Mouse (Mus musculus): ENCODE data around the gene Gm45753. TPM values are rescaled to one million over a fixed set of nuclear protein-coding genes. Genes with fewer than 3 reads are reported as not detected.

Gene Gm45753
- total and polyA plus RNA-seq, 2 experiments from 2014 or later: 0.13 TPM; not detected in 1

GRCm38 (mm10) chr8:45281630-45282029 is 26.6 kb downstream of the Gm45753 start:
- DNase-seq (no peak), ATAC-seq (no peak)
- H3K36me3 ChIP-seq (ENCODE audit: insufficient read depth): no peaks in the 10 kb centered on the region
- H3K9me3 ChIP-seq (ENCODE audit: low read length): no peaks in the 10 kb centered on the region
- H3K9ac ChIP-seq: no peak overlapping the region
- no peaks in the 10 kb centered on the region for H3K27me3 ChIP-seq (ENCODE audit: insufficient read depth, low read length)
- H3K4me2 ChIP-seq (ENCODE audit: low read depth): no peak overlapping the region
- 77% methylated on average over 8 of the region's 8 CpGs for WGBS
- H3K4me1 ChIP-seq (ENCODE audit: insufficient read depth): no peaks in the 10 kb centered on the region
- TF ChIP-seq CTCF (IDR thresholded peaks at IDR 0.05; ENCODE audit: low read depth): no peak
- no peak overlapping the region for H3K27ac ChIP-seq (ENCODE audit: low read depth, low read length)
- H3K4me3 ChIP-seq (ENCODE audit: low read depth, low read length): no peak overlapping the region

- no peak for ATAC-seq
- H3K4me1 ChIP-seq (ENCODE audit: insufficient read depth): no peaks in the 10 kb centered on the region
- no peak overlapping the region for H3K4me2 ChIP-seq (ENCODE audit: low read depth)
- no peak overlapping the region for H3K9ac ChIP-seq
- no peaks in the 10 kb centered on the region for H3K36me3 ChIP-seq (ENCODE audit: insufficient read depth)
- no peaks in the 10 kb centered on the region for H3K9me3 ChIP-seq (ENCODE audit: low read length)
- no peak overlapping the region for H3K27ac ChIP-seq (ENCODE audit: low read depth, low read length)
- no peak for DNase-seq
- 86% methylated on average over 3 of the region's 3 CpGs for WGBS
- H3K4me3 ChIP-seq (ENCODE audit: low read depth, low read length): no peak overlapping the region
- no peak for TF ChIP-seq CTCF (IDR thresholded peaks at IDR 0.05; ENCODE audit: low read depth)
- H3K27me3 ChIP-seq (ENCODE audit: insufficient read depth, low read length): no peaks in the 10 kb centered on the region
Measured at GRCm38 (mm10) chr8:45277453-45277852, 30.8 kb downstream of the Gm45753 start.

- no peak for TF ChIP-seq CTCF (IDR thresholded peaks at IDR 0.05; ENCODE audit: low read depth)
- peak; percentile 83 for ATAC-seq
- Histone ChIP-seq H3K4me1 (ENCODE audit: insufficient read depth) (no peaks in the 10 kb centered on the region), H3K27me3 (ENCODE audit: insufficient read depth, low read length) (no peaks in the 10 kb centered on the region), H3K27ac (ENCODE audit: low read depth, low read length) (no peak overlapping the region), H3K4me3 (ENCODE audit: low read depth, low read length) (no peak overlapping the region), H3K9me3 (ENCODE audit: low read length) (no peaks in the 10 kb centered on the region), H3K9ac (no peak overlapping the region), H3K36me3 (ENCODE audit: insufficient read depth) (no peaks in the 10 kb centered on the region), H3K4me2 (ENCODE audit: low read depth) (no peak overlapping the region)
- WGBS: 72% methylated on average over 4 of the region's 4 CpGs
- DNase-seq: peak; percentile 24
Measured at GRCm38 (mm10) chr8:45274317-45274716, 33.9 kb downstream of the Gm45753 start.

GRCm38 (mm10) chr8:45269056-45269455 is 39.2 kb downstream of the Gm45753 start:
- Histone ChIP-seq H3K9me3 (ENCODE audit: low read length) (no peaks in the 10 kb centered on the region), H3K27ac (ENCODE audit: low read depth, low read length) (no peak overlapping the region), H3K4me1 (ENCODE audit: insufficient read depth) (no peaks in the 10 kb centered on the region), H3K9ac (no peak overlapping the region), H3K36me3 (ENCODE audit: insufficient read depth) (no peaks in the 10 kb centered on the region), H3K4me2 (ENCODE audit: low read depth) (no peak overlapping the region), H3K4me3 (ENCODE audit: low read depth, low read length) (no peak overlapping the region), H3K27me3 (ENCODE audit: insufficient read depth, low read length) (no peaks in the 10 kb centered on the region)
- DNase-seq: no peak
- ATAC-seq: no peak
- TF ChIP-seq CTCF (IDR thresholded peaks at IDR 0.05; ENCODE audit: low read depth): no peak

- H3K27me3 ChIP-seq (ENCODE audit: insufficient read depth, low read length): no peaks in the 10 kb centered on the region
- H3K27ac ChIP-seq (ENCODE audit: low read depth, low read length): no peak overlapping the region
- no peaks in the 10 kb centered on the region for H3K36me3 ChIP-seq (ENCODE audit: insufficient read depth)
- H3K9ac ChIP-seq: no peak overlapping the region
- no peaks in the 10 kb centered on the region for H3K9me3 ChIP-seq (ENCODE audit: low read length)
- no peak overlapping the region for H3K4me2 ChIP-seq (ENCODE audit: low read depth)
- H3K4me1 ChIP-seq (ENCODE audit: insufficient read depth): no peaks in the 10 kb centered on the region
- ATAC-seq (no peak), DNase-seq (no peak)
- no peak overlapping the region for H3K4me3 ChIP-seq (ENCODE audit: low read depth, low read length)
- no peak for TF ChIP-seq CTCF (IDR thresholded peaks at IDR 0.05; ENCODE audit: low read depth)
Measured at GRCm38 (mm10) chr8:45268485-45268884, 39.8 kb downstream of the Gm45753 start.

- Histone ChIP-seq H3K4me3 (ENCODE audit: low read depth, low read length) (no peak overlapping the region), H3K4me1 (ENCODE audit: insufficient read depth) (no peaks in the 10 kb centered on the region), H3K27me3 (ENCODE audit: insufficient read depth, low read length) (no peaks in the 10 kb centered on the region), H3K36me3 (ENCODE audit: insufficient read depth) (no peaks in the 10 kb centered on the region), H3K4me2 (ENCODE audit: low read depth) (no peak overlapping the region), H3K27ac (ENCODE audit: low read depth, low read length) (no peak overlapping the region), H3K9ac (no peak overlapping the region), H3K9me3 (ENCODE audit: low read length) (no peaks in the 10 kb centered on the region)
- ATAC-seq (peak; percentile 23; the same call in 1 of the 2 replicates), DNase-seq (no peak)
- no peak for TF ChIP-seq CTCF (IDR thresholded peaks at IDR 0.05; ENCODE audit: low read depth)
- 87% methylated on average over 4 of the region's 4 CpGs for whole genome bisulfite sequencing
Measured at GRCm38 (mm10) chr8:45267611-45268391, 40.5 kb downstream of the Gm45753 start.

GRCm38 (mm10) chr8:45266993-45267392 is 41.3 kb downstream of the Gm45753 start:
- Histone ChIP-seq H3K27me3 (ENCODE audit: insufficient read depth, low read length) (no peaks in the 10 kb centered on the region), H3K4me1 (ENCODE audit: insufficient read depth) (no peaks in the 10 kb centered on the region), H3K9ac (no peak overlapping the region), H3K36me3 (ENCODE audit: insufficient read depth) (no peaks in the 10 kb centered on the region), H3K4me2 (ENCODE audit: low read depth) (no peak overlapping the region), H3K9me3 (ENCODE audit: low read length) (no peaks in the 10 kb centered on the region), H3K4me3 (ENCODE audit: low read depth, low read length) (no peak overlapping the region), H3K27ac (ENCODE audit: low read depth, low read length) (no peak overlapping the region)
- ATAC-seq (no peak), DNase-seq (no peak)
- WGBS: 44% methylated on average over 8 of the region's 8 CpGs
- TF ChIP-seq CTCF (IDR thresholded peaks at IDR 0.05; ENCODE audit: low read depth): no peak

All from forebrain, postnatal 0 days (tissue).